ENCODE assay signal across 8 mouse cellular contexts in genomic region chr10:43221659-43222058, GRCm38 (mm10). TPM values are rescaled to one million over a fixed set of nuclear protein-coding genes. Genes with fewer than 3 reads are reported as not detected.
DNase-seq lines count a peak whose midpoint lies in the region; ATAC-seq and TF ChIP-seq lines count a peak whose summit lies in the region.

No protein-coding gene starts in this region.

- no peak for TF ChIP-seq POLR2A in myocyte (IDR thresholded peaks at IDR 0.05; ENCODE audit: insufficient read length, low read depth)

- peak overlapping the region; percentile 98 for H3K27ac ChIP-seq in gastrocnemius, adult 2 months

- peak; percentile 61 for DNase-seq in gastrocnemius, adult 2 months
- no peak for DNase-seq in gastrocnemius, postnatal 25 days
- peak; percentile 32 for DNase-seq in CD4-positive, CD25-positive, alpha-beta regulatory T cell, adult 2 months (ENCODE audit: low read depth, low spot score)
- DNase-seq in heart, postnatal 4 days, result peak; percentile 40
- peak; percentile 46 for DNase-seq in liver
- no peak for DNase-seq in layer of hippocampus, adult 8-10 months (ENCODE audit: low spot score in 2 of 2)

- H3K27me3 ChIP-seq in myocyte (ENCODE audit: control insufficient read depth, insufficient read depth, insufficient read length), result no peaks in the 10 kb centered on the region

- H3ac ChIP-seq in myocyte (ENCODE audit: control insufficient read depth, insufficient read length), result peak overlapping the region; percentile 26

- TF ChIP-seq CTCF in gastrocnemius, adult 2 months (IDR thresholded peaks at IDR 0.05), result no peak

- peaks cover 12% of the 10 kb centered on the region for H3K79me2 ChIP-seq in myocyte (ENCODE audit: control insufficient read depth, insufficient read depth)

- ATAC-seq in common myeloid progenitor, adult 5-6 weeks (replicated peaks; ENCODE audit: low read depth, poor library complexity, severe bottlenecking), result peak; percentile 43

- intact Hi-C loops in gastrocnemius, adult 2 months (cut with DNase I), result loop anchor here (2.0 to 5.0 kb wide), 2 partner anchors 157 to 229 kb away; no protein-coding TSS in a partner anchor

- peak overlapping the region; percentile 95 for H3K4me2 ChIP-seq in myocyte (ENCODE audit: low read depth)

- H3K4me3 ChIP-seq in gastrocnemius, adult 2 months, result peak overlapping the region; percentile 86
- H3K4me3 ChIP-seq in myocyte, result peak overlapping the region; percentile 98

- no peaks in the 10 kb centered on the region for H3K36me3 ChIP-seq in myocyte (ENCODE audit: control insufficient read depth, insufficient read depth)

TF ChIP-seq in myocyte, 11 proteins besides CTCF, POLR2A, EP300 and RAD21:
- no peak for TF ChIP-seq USF1 (IDR thresholded peaks at IDR 0.05; ENCODE audit: low read depth)
- TF ChIP-seq MAX (IDR thresholded peaks at IDR 0.05; ENCODE audit: low read depth), result no peak
- TF ChIP-seq E2F4 (IDR thresholded peaks at IDR 0.05; ENCODE audit: insufficient read depth), result no peak
- TF ChIP-seq TCF12 (IDR thresholded peaks at IDR 0.05; ENCODE audit: insufficient read depth, poor library complexity, severe bottlenecking), result no peak
TF ChIP-seq in myocyte: peak in this region for 0.

RNA-seq across cellular contexts. Expression of gene Pdss2, which starts 0.4 kb away (rescaled TPM):
- total RNA-seq in gastrocnemius, adult 2 months (2021), result 10 to 100 TPM; 16.8 to 25.0 TPM
- 10 to 100 TPM; 17.8 to 20.1 TPM for total RNA-seq in gastrocnemius, postnatal 25 days (2021)
- 18.9 and 26.9 TPM in 2 replicates for total RNA-seq in common myeloid progenitor, adult 5-6 weeks (2017)
- 10 to 100 TPM; 20.5 to 21.6 TPM for total RNA-seq in heart, postnatal 4 days (2021)
- polyA plus RNA-seq in myocyte (2012; fragmentation: generic; extraction: Trizol), result 8.5 TPM
- 10 to 100 TPM; 17.4 to 21.2 (median 18.2) TPM for total RNA-seq in layer of hippocampus, adult 8-10 months (2022)

RNA-seq across cellular contexts. Expression of gene 9030612E09Rik, which starts 47.2 kb away (rescaled TPM):
- total RNA-seq in gastrocnemius, adult 2 months (2021), result 1 to 10 TPM; 1.7 to 2.6 TPM
- total RNA-seq in gastrocnemius, postnatal 25 days (2021), result 1 to 10 TPM; 1.9 to 2.6 TPM
- not detected in 2 replicates for total RNA-seq in common myeloid progenitor, adult 5-6 weeks (2017)
- 1 to 10 TPM; 1.0 to 1.1 TPM for total RNA-seq in heart, postnatal 4 days (2021)
- polyA plus RNA-seq in myocyte (2012; fragmentation: generic; extraction: Trizol), result 0.35 TPM
- 1 to 10 TPM; 1.5 to 2.0 (median 1.7) TPM for total RNA-seq in layer of hippocampus, adult 8-10 months (2022)

RNA-seq across cellular contexts. Expression of gene Sobp, which starts 47.3 kb away (rescaled TPM):
- 10 to 100 TPM; 29.2 to 34.5 TPM for total RNA-seq in gastrocnemius, adult 2 months (2021)
- total RNA-seq in gastrocnemius, postnatal 25 days (2021), result 10 to 100 TPM; 22.7 to 24.3 TPM
- not detected in 2 replicates for total RNA-seq in common myeloid progenitor, adult 5-6 weeks (2017)
- total RNA-seq in heart, postnatal 4 days (2021), result 10 to 100 TPM; 12.2 to 13.0 TPM
- 3.2 TPM for polyA plus RNA-seq in myocyte (2012; fragmentation: generic; extraction: Trizol)
- total RNA-seq in layer of hippocampus, adult 8-10 months (2022), result 10 to 100 TPM; 70.2 to 79.5 (median 72.3) TPM

Comparison
In these comparisons a context has a peak if more than half of its experiments do, and no peak if none do; other contexts are left out.
1. DNase-seq: peak in gastrocnemius, adult 2 months (single experiment), CD4-positive, CD25-positive, alpha-beta regulatory T cell, adult 2 months (single experiment), heart, postnatal 4 days (single experiment) and liver (single experiment); none in gastrocnemius, postnatal 25 days (single experiment) and layer of hippocampus, adult 8-10 months (0 of 2).
2. RNA of gene Sobp, which starts 47.3 kb away (total RNA-seq): 70.2 to 79.5 TPM in layer of hippocampus, adult 8-10 months, 29.2 to 34.5 TPM in gastrocnemius, adult 2 months, 22.7 to 24.3 TPM in gastrocnemius, postnatal 25 days and 12.2 to 13.0 TPM in heart, postnatal 4 days; not detected in common myeloid progenitor, adult 5-6 weeks; every median in the first group is over 10 times any median in the second.